Mouse (Mus musculus) fat pad, adult 2 months (tissue): Measurements from ENCODE around the gene Hspe1.
"Not testable (repeated sequence)": the region's sequence is repeated elsewhere in the genome, so short reads cannot be mapped to it uniquely, and the experiment has no call there.

ENCODE experiments used
- DNase-seq: peaks from one replicate; pipeline ENCODE4 v3.0.0-alpha.2; 2011; ENCODE audit warnings: low read depth, low spot score; ENCODE audit errors: extremely low read depth

Hspe1 gene

GRCm38 (mm10) chr1:55082106-55082505 lies 5.8 kb upstream of the Hspe1 start:
- no peak for DNase-seq

GRCm38 (mm10) chr1:55085781-55086366 lies 2.1 kb upstream of the Hspe1 start:
- no peak for DNase-seq

GRCm38 (mm10) chr1:55086868-55087400 lies 998 bp upstream of the Hspe1 start:
- DNase-seq, result no peak

GRCm38 (mm10) chr1:55087401-55087904 lies 479 bp upstream of the Hspe1 start:
- DNase-seq, result no peak

GRCm38 (mm10) chr1:55088611-55089497 lies 922 bp downstream of the Hspe1 start:
- no peak for DNase-seq

GRCm38 (mm10) chr1:55089498-55090064 lies 1.6 kb downstream of the Hspe1 start:
- no peak for DNase-seq

- no peak for DNase-seq
Observed at GRCm38 (mm10) chr1:55092056-55092455, 4.1 kb downstream of the Hspe1 start.

GRCm38 (mm10) chr1:55092469-55092868 lies 4.5 kb downstream of the Hspe1 start:
- DNase-seq, result no peak

GRCm38 (mm10) chr1:55106919-55107585 lies 19.1 kb downstream of the Hspe1 start:
- DNase-seq, result no peak

- no peak for DNase-seq
Observed at GRCm38 (mm10) chr1:55107644-55108043, 19.7 kb downstream of the Hspe1 start.

- peak; percentile 64 for DNase-seq
Observed at GRCm38 (mm10) chr1:55108473-55108872, 20.5 kb downstream of the Hspe1 start.

- DNase-seq, result no peak
Observed at GRCm38 (mm10) chr1:55109066-55109766, 21.3 kb downstream of the Hspe1 start.

GRCm38 (mm10) chr1:55123046-55123445 lies 35.1 kb downstream of the Hspe1 start:
- DNase-seq, result no peak

- DNase-seq, result no peak
Observed at GRCm38 (mm10) chr1:55123561-55123960, 35.6 kb downstream of the Hspe1 start.

- DNase-seq, result not testable (repeated sequence)
Observed at GRCm38 (mm10) chr1:55124136-55124535, 36.2 kb downstream of the Hspe1 start.

- no peak for DNase-seq
Observed at GRCm38 (mm10) chr1:55129716-55130115, 41.8 kb downstream of the Hspe1 start.

- no peak for DNase-seq
Observed at GRCm38 (mm10) chr1:55130190-55130916, 42.4 kb downstream of the Hspe1 start.

- DNase-seq, result no peak
Observed at GRCm38 (mm10) chr1:55130943-55131401, 43.0 kb downstream of the Hspe1 start, which contains the start of gene Mob4. Gene Mob4 (plus strand): TSS chr1:55131231.

- DNase-seq, result no peak
Observed at GRCm38 (mm10) chr1:55131424-55132014, 43.6 kb downstream of the Hspe1 start.
